Mouse (Mus musculus): ENCODE measurements around the gene Camkk1.

Gene Camkk1

GRCm38 (mm10) chr11:73049335-73049734, 30.5 kb downstream of the Camkk1 start:
- peak; percentile 77 for DNase-seq (ENCODE audit: extremely low spot score, low spot score)

- no peak for DNase-seq (ENCODE audit: extremely low spot score, low spot score)
Measured at GRCm38 (mm10) chr11:73052795-73053194, 34.0 kb downstream of the Camkk1 start.

DNA sequence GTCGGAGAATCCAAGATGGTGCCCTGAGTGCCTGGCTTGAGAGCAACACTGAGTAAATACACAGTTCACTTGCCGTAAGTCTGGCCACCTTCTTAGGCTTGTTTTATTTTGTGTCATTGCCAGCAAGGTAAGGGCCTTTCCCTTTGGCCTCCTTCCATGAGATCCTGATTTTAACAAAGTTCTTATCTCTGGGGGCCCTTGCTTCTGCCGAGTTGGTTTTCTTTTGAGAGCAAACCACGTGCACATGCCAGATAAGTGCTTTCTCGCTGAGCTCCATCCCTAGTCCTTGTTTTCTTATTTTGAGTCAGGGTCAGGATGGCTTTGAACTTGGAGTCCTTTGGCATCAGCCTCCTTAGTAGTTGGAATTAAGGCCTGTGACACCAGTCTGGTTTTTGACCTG, 38.9 kb downstream of the Camkk1 start:
- DNase-seq (ENCODE audit: extremely low spot score, low spot score): no peak

GRCm38 (mm10) chr11:73059630-73060029, 40.8 kb downstream of the Camkk1 start:
- no peak for DNase-seq (ENCODE audit: extremely low spot score, low spot score)

GRCm38 (mm10) chr11:73061413-73061812, 42.6 kb downstream of the Camkk1 start:
- DNase-seq (ENCODE audit: extremely low spot score, low spot score): no peak

DNA sequence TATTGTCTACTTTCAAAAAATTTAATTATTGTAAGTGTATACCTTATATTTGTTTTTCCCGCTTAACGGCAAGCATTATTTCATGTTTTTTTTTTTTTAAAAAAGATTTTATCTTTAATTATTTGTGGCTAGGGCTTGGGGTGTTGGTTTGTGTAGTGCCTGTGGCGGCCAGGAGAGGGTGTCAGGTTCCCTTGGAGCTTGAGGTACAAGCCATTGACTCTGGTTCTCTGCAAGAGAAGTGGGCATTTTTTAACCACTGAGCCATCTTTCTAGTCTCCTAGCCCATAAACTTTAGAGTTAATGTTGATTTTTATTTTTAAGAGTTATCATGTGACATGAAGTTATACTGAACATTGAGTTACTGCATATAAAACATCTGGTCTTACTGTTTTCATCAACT, 53.0 kb downstream of the Camkk1 start:
- no peak for DNase-seq (ENCODE audit: extremely low spot score, low spot score)

DNA sequence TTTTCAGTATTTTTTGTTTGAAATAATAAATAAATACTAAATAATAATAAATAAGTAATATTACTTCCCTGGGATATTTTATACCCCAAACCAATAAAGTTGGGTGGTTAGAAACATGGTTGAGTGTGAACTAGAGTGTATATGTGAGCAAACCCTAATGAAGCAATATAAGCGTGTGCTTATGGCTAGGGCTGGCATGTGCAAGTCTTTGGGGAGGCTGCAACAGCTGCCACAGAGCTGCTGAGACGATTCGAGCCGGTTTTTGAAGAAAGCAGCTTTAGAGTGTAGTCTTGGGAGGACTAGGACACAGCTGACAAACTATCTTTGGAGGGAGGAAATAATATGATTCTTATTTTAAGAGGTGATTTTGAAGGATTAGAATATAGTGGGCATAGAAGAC, 57.5 kb downstream of the Camkk1 start:
- DNase-seq (ENCODE audit: extremely low spot score, low spot score): no peak

- DNase-seq (ENCODE audit: extremely low spot score, low spot score): no peak
Measured at GRCm38 (mm10) chr11:73076733-73077132, 57.9 kb downstream of the Camkk1 start.

DNA sequence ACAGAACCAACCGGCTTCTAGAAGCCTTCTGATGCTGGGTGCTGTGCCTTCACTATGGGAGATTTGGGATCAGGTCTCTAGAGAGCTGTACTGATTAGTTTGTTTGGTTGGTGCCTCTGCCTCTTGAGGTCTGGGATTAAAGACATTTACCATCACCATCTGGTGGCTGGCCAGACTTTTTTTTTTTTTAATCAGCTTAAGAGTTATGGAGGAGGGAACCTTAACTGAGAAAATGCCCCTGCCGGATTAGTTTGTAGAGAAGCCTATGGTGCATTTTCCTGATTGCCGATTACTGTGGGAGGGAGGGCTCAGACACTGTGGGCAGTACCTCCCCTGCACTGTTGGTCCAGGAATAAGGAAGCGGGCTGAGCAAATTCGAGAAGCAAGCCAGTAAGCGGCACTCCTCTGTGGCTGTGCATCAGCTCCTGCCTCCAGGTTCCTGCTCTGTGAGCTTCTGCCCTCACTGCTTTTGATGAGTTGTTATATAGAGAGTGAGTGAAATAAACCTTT, 58.5 kb downstream of the Camkk1 start:
- no peak for DNase-seq (ENCODE audit: extremely low spot score, low spot score)

DNA sequence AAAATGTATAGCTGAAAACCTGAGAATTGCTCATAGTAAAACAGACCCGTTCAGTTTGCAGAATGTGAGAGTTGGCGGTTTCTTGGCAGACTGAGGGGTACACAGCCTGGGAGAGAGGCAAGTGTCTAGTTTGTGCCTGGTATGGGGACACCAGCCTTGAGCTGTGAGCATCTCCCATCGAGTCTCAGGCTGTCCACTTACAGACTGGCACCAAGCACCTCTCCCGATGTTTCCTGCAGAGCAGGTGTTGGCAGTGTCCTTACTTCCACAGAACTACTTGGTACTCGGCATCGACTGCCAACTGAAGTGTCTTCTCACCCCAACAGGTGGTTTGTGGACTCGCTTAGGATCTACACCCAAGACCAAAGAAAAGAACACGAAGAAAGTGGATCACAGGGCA, 59.8 kb downstream of the Camkk1 start:
- no peak for DNase-seq (ENCODE audit: extremely low spot score, low spot score)

- no peak for DNase-seq (ENCODE audit: extremely low spot score, low spot score)
Measured at GRCm38 (mm10) chr11:73080306-73080705, 61.5 kb downstream of the Camkk1 start.

DNA sequence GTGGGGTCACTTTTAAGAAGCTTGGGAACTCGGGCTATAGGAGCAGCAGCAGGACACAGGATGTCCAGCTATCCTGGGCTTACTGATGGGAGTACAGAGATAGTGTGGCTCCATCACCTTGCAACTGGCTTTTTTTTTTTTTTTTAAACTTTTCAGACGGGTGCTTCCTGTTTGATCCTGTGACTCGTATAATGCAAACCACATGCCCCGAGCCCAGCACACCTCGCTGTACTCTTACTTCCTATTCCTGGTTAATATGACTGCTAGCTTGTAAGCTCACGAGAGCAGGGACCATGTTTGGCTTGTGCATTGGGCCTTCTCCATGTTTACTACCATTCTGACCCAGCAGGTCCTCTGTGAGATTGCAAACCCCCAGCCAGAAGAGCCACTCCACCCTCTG, 65.5 kb downstream of the Camkk1 start:
- no peak for DNase-seq (ENCODE audit: extremely low spot score, low spot score)

- DNase-seq (ENCODE audit: extremely low spot score, low spot score): no peak
Measured at GRCm38 (mm10) chr11:73084804-73085231, 66.0 kb downstream of the Camkk1 start.

GRCm38 (mm10) chr11:73085391-73085790, 66.6 kb downstream of the Camkk1 start:
- no peak for DNase-seq (ENCODE audit: extremely low spot score, low spot score)

DNA sequence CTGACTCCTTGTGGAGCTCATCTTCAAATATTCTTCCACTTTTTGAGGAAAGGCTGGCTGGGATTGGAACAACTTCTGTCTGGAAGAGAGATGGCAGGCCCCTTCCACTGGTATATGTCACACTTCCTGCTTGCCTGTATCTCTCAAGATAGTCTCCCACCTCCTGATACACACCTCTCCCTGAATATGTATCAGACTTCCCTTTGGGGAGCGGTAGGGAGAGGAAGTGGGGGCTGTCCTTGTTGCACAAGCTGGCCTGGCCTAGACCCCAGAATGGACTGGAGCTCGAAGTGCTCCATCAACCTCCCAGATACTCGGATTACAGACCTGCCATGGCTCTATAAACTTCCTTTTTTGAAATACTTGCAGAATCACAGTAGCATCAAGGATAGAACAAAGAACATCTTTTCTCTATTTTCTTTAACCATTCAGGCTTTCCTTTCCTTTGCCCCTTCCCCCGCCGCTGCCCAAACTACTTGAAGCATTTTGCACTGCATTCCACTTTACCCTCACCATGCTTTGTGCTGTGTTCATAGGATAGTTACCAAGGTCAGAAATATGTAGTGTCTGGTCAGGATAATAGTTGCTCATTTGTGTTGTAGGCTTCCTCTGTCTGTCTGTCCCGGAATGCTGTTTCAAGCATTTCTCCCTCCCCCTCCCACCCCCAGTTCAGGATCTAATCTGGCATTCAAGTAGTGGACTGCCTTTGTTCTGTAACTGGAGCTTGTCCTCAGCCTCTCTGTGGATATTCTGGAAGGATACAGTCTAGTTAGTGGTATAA, 69.1 kb downstream of the Camkk1 start:
- no peak for DNase-seq (ENCODE audit: extremely low spot score, low spot score)

DNA sequence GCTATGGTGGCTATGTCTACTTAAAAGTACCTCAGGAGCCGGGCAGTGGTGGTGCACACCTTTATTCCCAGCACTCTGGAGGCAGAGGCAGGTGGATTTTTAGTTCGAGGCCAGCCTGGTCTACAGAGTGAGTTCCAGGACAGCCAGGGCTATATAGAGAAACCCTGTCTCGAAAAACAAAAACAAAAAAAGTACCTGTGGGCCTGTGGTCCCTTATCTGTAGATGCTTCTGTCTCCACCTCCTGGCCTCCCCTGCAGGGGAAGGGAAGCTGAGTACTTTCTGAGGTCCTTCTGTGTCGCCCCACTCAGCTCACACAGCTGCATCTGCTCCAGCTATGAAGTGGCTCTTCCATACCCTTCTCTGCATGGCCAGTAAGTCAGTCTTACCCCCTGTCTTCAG, 71.5 kb downstream of the Camkk1 start, which contains the start of gene Itgae:
Itgae (plus strand) TSS at position 301 of the 400 bp plus-strand sequence.
- DNase-seq (ENCODE audit: extremely low spot score, low spot score): no peak

DNA sequence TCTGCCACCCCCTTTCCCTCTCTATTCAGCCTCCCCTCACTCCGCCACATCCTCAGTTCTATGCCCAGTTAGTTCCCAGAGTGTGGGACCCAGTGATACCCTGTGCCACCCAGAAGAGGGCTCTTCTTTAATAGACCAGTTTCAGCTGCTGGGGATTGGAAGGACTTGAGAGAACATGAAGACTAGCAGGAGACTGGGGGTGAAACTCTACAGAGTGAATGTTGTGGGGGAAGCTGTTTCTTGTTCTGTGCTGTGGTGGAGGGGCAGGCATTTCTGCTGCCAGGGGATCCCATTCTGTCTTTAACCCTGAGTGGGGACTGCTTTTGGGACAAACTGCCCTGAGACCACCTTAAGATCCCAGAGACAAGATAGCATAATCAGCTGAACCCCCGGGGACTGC, 72.0 kb downstream of the Camkk1 start:
- no peak for DNase-seq (ENCODE audit: extremely low spot score, low spot score)

Measured in neural tube, embryonic 10.5 days (tissue).